Mouse (Mus musculus) embryo, embryonic 10.5 days (tissue): Measurements from ENCODE around the gene Mfap5.
"Not testable (repeated sequence)": the region's sequence is repeated elsewhere in the genome, so short reads cannot be mapped to it uniquely, and the experiment has no call there.

ENCODE experiments used
- DNase-seq: peaks from one replicate; pipeline ENCODE4 v3.0.0-alpha.2; 2015; ENCODE audit warnings: low spot score

The Mfap5 gene

GRCm38 (mm10) chr6:122560427-122560826 lies 54.8 kb downstream of the Mfap5 start:
- DNase-seq = peak; percentile 93

GRCm38 (mm10) chr6:122561005-122561404 lies 55.4 kb downstream of the Mfap5 start:
- no peak for DNase-seq

GRCm38 (mm10) chr6:122562463-122562862 lies 56.8 kb downstream of the Mfap5 start:
- DNase-seq = peak; percentile 84

GRCm38 (mm10) chr6:122565070-122565784 lies 59.6 kb downstream of the Mfap5 start:
- no peak for DNase-seq

GRCm38 (mm10) chr6:122569113-122569512 lies 63.5 kb downstream of the Mfap5 start:
- no peak for DNase-seq

GRCm38 (mm10) chr6:122569762-122570161 lies 64.1 kb downstream of the Mfap5 start:
- no peak for DNase-seq

GRCm38 (mm10) chr6:122570695-122571616 lies 65.3 kb downstream of the Mfap5 start:
- no peak for DNase-seq

- DNase-seq = no peak
Observed at GRCm38 (mm10) chr6:122571617-122571959, 65.9 kb downstream of the Mfap5 start.

GRCm38 (mm10) chr6:122575037-122575436 lies 69.4 kb downstream of the Mfap5 start:
- not testable (repeated sequence) for DNase-seq

- DNase-seq = no peak
Observed at GRCm38 (mm10) chr6:122577030-122577429, 71.4 kb downstream of the Mfap5 start.
